Mouse (Mus musculus): Measurements from ENCODE around the gene Upk2.

- TF ChIP-seq CTCF (IDR thresholded peaks at IDR 0.05) (peak; percentile 98), POLR2A (IDR thresholded peaks at IDR 0.05; ENCODE audit: insufficient read depth, low read depth, low read length) (peak; percentile 78), EP300 (IDR thresholded peaks at IDR 0.05; ENCODE audit: insufficient read depth, low read depth, low read length) (peak; percentile 49; the same call in 1 of the 2 replicates)
Measured at GRCm38 (mm10) chr9:44417892-44418363, 36.8 kb downstream of the Upk2 start.

Measured in heart, adult 2 months (tissue).